Mouse (Mus musculus) frontal cortex, adult (tissue): ENCODE measurements at regions not wholly inside any gene's neighbourhood (a gene's known extent, or its start where the extent isn't known, plus 50 kb on each side); places are given as distances from the start of the nearest gene placed in this dataset.

Source experiments
- ATAC-seq: cut with Nextera tagmentation; 2 replicates; pipeline ENCODE4 v1.9.2; 2017; ENCODE audit warnings: mild to moderate bottlenecking, moderate library complexity, mixed read lengths; ENCODE audit not compliant: low TSS enrichment

GRCm38 (mm10) chr1:193649400-193649799 lies 279.3 kb upstream of the Camk1g start:
- no peak for ATAC-seq

GRCm38 (mm10) chr1:193647371-193648270 lies 277.5 kb upstream of the Camk1g start:
- peak; percentile 50 for ATAC-seq

- no peak for ATAC-seq
These were observed 274.4 kb upstream of the Camk1g start for GRCm38 (mm10) chr1:193644506-193644905.

GRCm38 (mm10) chr1:193636451-193636850 lies 266.4 kb upstream of the Camk1g start:
- peak; percentile 93 for ATAC-seq

GRCm38 (mm10) chr1:193632115-193632514 lies 262.0 kb upstream of the Camk1g start:
- ATAC-seq: no peak

- ATAC-seq: 0 out of 2 replicates have a peak, but pooled peaks have one; percentile 20
These were observed 259.8 kb upstream of the Camk1g start for GRCm38 (mm10) chr1:193629887-193630286.

GRCm38 (mm10) chr1:193626924-193627849 lies 257.1 kb upstream of the Camk1g start:
- no peak for ATAC-seq

- peak; percentile 59 for ATAC-seq
These were observed 255.2 kb upstream of the Camk1g start for GRCm38 (mm10) chr1:193625101-193625956.

GRCm38 (mm10) chr1:193623571-193623970 lies 253.5 kb upstream of the Camk1g start:
- no peak for ATAC-seq

GRCm38 (mm10) chr1:193618250-193618649 lies 248.2 kb upstream of the Camk1g start:
- ATAC-seq: no peak

- ATAC-seq: no peak
These were observed 240.4 kb upstream of the Camk1g start for GRCm38 (mm10) chr1:193610471-193610870.

- ATAC-seq: no peak
These were observed 229.8 kb upstream of the Camk1g start for GRCm38 (mm10) chr1:193599895-193600294.

GRCm38 (mm10) chr1:193599163-193599562 lies 229.1 kb upstream of the Camk1g start:
- ATAC-seq: no peak

- ATAC-seq: no peak
These were observed 220.3 kb upstream of the Camk1g start for GRCm38 (mm10) chr1:193590301-193590829.

- peak; percentile 38; the same call in 1 of the 2 replicates for ATAC-seq
These were observed 218.7 kb upstream of the Camk1g start for GRCm38 (mm10) chr1:193588477-193589464.

GRCm38 (mm10) chr1:193587317-193587716 lies 217.2 kb upstream of the Camk1g start:
- no peak for ATAC-seq

- ATAC-seq: peak; percentile 87
These were observed 216.8 kb upstream of the Camk1g start for GRCm38 (mm10) chr1:193586896-193587295.

- ATAC-seq: peak; percentile 34
These were observed 213.7 kb upstream of the Camk1g start for GRCm38 (mm10) chr1:193583791-193584190.

- ATAC-seq: no peak
These were observed 210.3 kb upstream of the Camk1g start for GRCm38 (mm10) chr1:193580393-193580792.

GRCm38 (mm10) chr1:193579671-193580070 lies 209.6 kb upstream of the Camk1g start:
- ATAC-seq: no peak
